Mouse (Mus musculus) left cerebral cortex, postnatal 36 days (tissue): ENCODE measurements around the gene Mfrp. TPM values are rescaled to one million over a fixed set of nuclear protein-coding genes. Genes with fewer than 3 reads are reported as not detected.

Experiments
- DNase-seq, 2 experiments: peaks; one replicate each; pipeline ENCODE4 v3.0.0; 2021 to 2022; ENCODE audit warnings: low spot score in 2 of 2, mixed read lengths in 1 of 2
- intact Hi-C: fragments of 180-260 bp; cut with DNase I; formaldehyde crosslinking; loops from one replicate; pipeline ENCODE4 v1.15.1; 2025
- total RNA-seq, 2 experiments: library from RNA; stranded (reverse); gene quantifications; 2 replicates each; pipeline ENCODE4 v1.2.3; 2021

The Mfrp gene
- total RNA-seq, 2 experiments from 2014 or later: 0.22 TPM; not detected in 1

GRCm38 (mm10) chr9:44144023-44144717 is 42.6 kb downstream of the Mfrp start:
- intact Hi-C loops: no loop called here
- no peak for DNase-seq

GRCm38 (mm10) chr9:44144718-44145060 is 43.2 kb downstream of the Mfrp start:
- DNase-seq: no peak
- intact Hi-C loops: no loop called here

GRCm38 (mm10) chr9:44147290-44147689 is 45.8 kb downstream of the Mfrp start:
- DNase-seq: no peak
- intact Hi-C loops: no loop called here

Other genes with a start within 250 kb of the Mfrp start
- 100 to 1,000 TPM; 821 to 972 TPM for gene Thy1, start 58.3 kb upstream of the Mfrp start, total RNA-seq
- gene Usp2, start 34.7 kb upstream of the Mfrp start, total RNA-seq: 100 to 1,000 TPM; 110 to 113 TPM
- 10 to 100 TPM; 15.1 to 19.3 TPM for gene C1qtnf5, start 5.5 kb downstream of the Mfrp start, total RNA-seq
- gene Gm49380, start 11.8 kb downstream of the Mfrp start, total RNA-seq: 1 to 10 TPM in 1 of 2 experiments, not detected in 1; 1.0 TPM
- 10 to 100 TPM; 29.2 to 35.7 TPM for gene Rnf26, start 11.8 kb downstream of the Mfrp start, total RNA-seq
- 10 to 100 TPM; 14.9 to 18.4 TPM for gene Mcam, start 32.7 kb downstream of the Mfrp start, total RNA-seq
- gene Cbl, start 132.3 kb downstream of the Mfrp start, total RNA-seq: 10 to 100 TPM; 45.2 to 65.1 TPM
- 1 to 10 TPM; 1.3 to 2.7 TPM for gene Ccdc153, start 138.9 kb downstream of the Mfrp start, total RNA-seq
- gene Pdzd3, start 149.7 kb downstream of the Mfrp start, total RNA-seq: under 1 TPM; 0.57 to 0.82 TPM
- gene Nlrx1, start 166.9 kb downstream of the Mfrp start, total RNA-seq: 10 to 100 TPM; 12.1 to 14.1 TPM
- gene Abcg4, start 186.9 kb downstream of the Mfrp start, total RNA-seq: 10 to 100 TPM; 56.6 to 65.0 TPM
- gene Hinfp, start 203.9 kb downstream of the Mfrp start, total RNA-seq: 10 to 100 TPM; 24.4 to 31.8 TPM
- gene C2cd2l, start 218.6 kb downstream of the Mfrp start, total RNA-seq: 100 to 1,000 TPM; 213 to 219 TPM
- gene Dpagt1, start 224.3 kb downstream of the Mfrp start, total RNA-seq: 10 to 100 TPM; 12.3 to 15.8 TPM
- gene H2afx, start 233.0 kb downstream of the Mfrp start, total RNA-seq: 10 to 100 TPM; 53.2 to 62.5 TPM
- 10 to 100 TPM; 17.9 to 18.0 TPM for gene Hmbs, start 242.5 kb downstream of the Mfrp start, total RNA-seq